In the genomic region with DNA sequence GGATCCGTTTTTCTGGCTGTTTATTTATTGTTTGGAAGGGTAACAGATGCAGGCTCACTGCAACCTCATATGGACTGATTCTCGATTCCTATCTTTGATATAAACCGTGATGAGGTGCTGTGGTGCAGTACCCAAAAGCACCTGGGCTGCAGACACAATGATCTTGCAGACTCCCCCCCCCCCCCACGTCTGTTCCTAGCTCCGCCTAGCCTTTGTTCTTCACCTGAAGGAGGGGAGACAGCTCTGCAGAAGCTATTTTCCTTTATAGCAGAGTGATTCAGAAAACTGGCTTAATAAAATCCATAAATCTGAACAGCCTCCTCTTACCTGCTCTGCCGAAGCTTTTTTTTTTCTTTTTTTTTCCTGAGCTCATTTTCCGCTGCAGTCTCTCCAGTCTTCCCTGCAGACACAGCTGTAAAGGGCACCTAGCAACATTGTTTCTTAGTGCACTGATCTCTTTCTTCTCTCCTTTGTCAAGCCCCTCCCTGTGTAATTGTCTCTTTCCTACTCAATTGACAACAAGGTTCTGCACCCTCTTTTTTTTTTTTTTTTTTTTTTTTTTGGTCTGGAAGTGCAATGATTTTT, we compare ENCODE assay signal across 13 mouse cellular contexts. TPM values are rescaled to one million over a fixed set of nuclear protein-coding genes. Genes with fewer than 3 reads are reported as not detected.
DNase-seq lines count a peak whose midpoint lies in the region; ATAC-seq lines count a peak whose summit lies in the region.
"Had no signal": no experiment of that assay in that cellular context is flagged by ENCODE, and none has a peak within 500 bp of the region (broad histone marks: within the 10 kb centered on the region; RNA-seq: fewer than 3 reads in every experiment).

No protein-coding gene starts in this region.

- no peaks in the 10 kb centered on the region for H3K27me3 ChIP-seq in kidney, embryonic 16.5 days (ENCODE audit: insufficient read depth, low read length)
- H3K27me3 ChIP-seq in embryonic facial prominence, embryonic 11.5 days (ENCODE audit: control insufficient read depth, insufficient read depth, low read length) = no peaks in the 10 kb centered on the region
- no peaks in the 10 kb centered on the region for H3K27me3 ChIP-seq in hindbrain, embryonic 15.5 days
- H3K27me3 ChIP-seq in midbrain, embryonic 16.5 days (ENCODE audit: control insufficient read depth, insufficient read depth, low read depth, low read length) = no peaks in the 10 kb centered on the region
- H3K27me3 ChIP-seq: embryonic facial prominence, embryonic 15.5 days; liver, embryonic 15.5 days; stomach, embryonic 15.5 days had no signal

- H3K4me2 ChIP-seq in kidney, embryonic 16.5 days (replicated peaks; ENCODE audit: low read depth, low read length) = peak overlapping the region; percentile 16; the same call in 1 of the 2 replicates
- no peak overlapping the region for H3K4me2 ChIP-seq in embryonic facial prominence, embryonic 11.5 days (ENCODE audit: low read depth, low read length)
- H3K4me2 ChIP-seq in hindbrain, embryonic 15.5 days = peak overlapping the region; percentile 44
- H3K4me2 ChIP-seq in midbrain, embryonic 16.5 days (ENCODE audit: low read length) = peak overlapping the region; percentile 45
- H3K4me2 ChIP-seq: embryonic facial prominence, embryonic 15.5 days; liver, embryonic 15.5 days; stomach, embryonic 15.5 days had no signal

- H3K4me1 ChIP-seq in kidney, embryonic 16.5 days (ENCODE audit: insufficient read depth, low read length) = peaks cover 33% of the 10 kb centered on the region
- no peaks in the 10 kb centered on the region for H3K4me1 ChIP-seq in embryonic facial prominence, embryonic 11.5 days (ENCODE audit: control insufficient read depth, insufficient read depth, low read length)
- peaks cover 43% of the 10 kb centered on the region for H3K4me1 ChIP-seq in hindbrain, embryonic 15.5 days (replicated peaks)
- H3K4me1 ChIP-seq in midbrain, embryonic 16.5 days (ENCODE audit: control insufficient read depth, insufficient read depth, low read length) = peaks cover 22% of the 10 kb centered on the region
- H3K4me1 ChIP-seq: liver, embryonic 15.5 days had no signal

- no peak overlapping the region for H3K4me3 ChIP-seq in kidney, embryonic 16.5 days (ENCODE audit: low read length)
- H3K4me3 ChIP-seq in embryonic facial prominence, embryonic 11.5 days (ENCODE audit: low read depth, low read length) = no peak overlapping the region
- H3K4me3 ChIP-seq in hindbrain, embryonic 15.5 days = 0 out of 2 replicates have a peak overlapping the region, but pooled peaks have one; percentile 9
- no peak overlapping the region for H3K4me3 ChIP-seq in midbrain, embryonic 16.5 days (ENCODE audit: low read depth, low read length)
- H3K4me3 ChIP-seq: embryonic facial prominence, embryonic 15.5 days; liver, embryonic 15.5 days; stomach, embryonic 15.5 days had no signal

- no peak overlapping the region for H3K27ac ChIP-seq in kidney, embryonic 16.5 days (ENCODE audit: low read length)
- H3K27ac ChIP-seq in embryonic facial prominence, embryonic 11.5 days (replicated peaks; ENCODE audit: low read depth, low read length) = peak overlapping the region; percentile 30; the same call in 1 of the 2 replicates
- peak overlapping the region; percentile 93 for H3K27ac ChIP-seq in hindbrain, embryonic 15.5 days (replicated peaks)
- H3K27ac ChIP-seq in midbrain, embryonic 16.5 days (ENCODE audit: low read length) = peak overlapping the region; percentile 92
- H3K27ac ChIP-seq: embryonic facial prominence, embryonic 15.5 days; liver, embryonic 15.5 days; stomach, embryonic 15.5 days had no signal

- H3K9ac ChIP-seq in kidney, embryonic 16.5 days (replicated peaks; ENCODE audit: low read length) = no peak overlapping the region
- H3K9ac ChIP-seq in embryonic facial prominence, embryonic 11.5 days (replicated peaks; ENCODE audit: low read length) = no peak overlapping the region
- H3K9ac ChIP-seq in hindbrain, embryonic 15.5 days = peak overlapping the region; percentile 47
- H3K9ac ChIP-seq in midbrain, embryonic 16.5 days (ENCODE audit: low read depth, low read length) = peak overlapping the region; percentile 59
- H3K9ac ChIP-seq: embryonic facial prominence, embryonic 15.5 days; liver, embryonic 15.5 days; stomach, embryonic 15.5 days had no signal

- 26% methylated on average over 7 of the region's 7 CpGs for WGBS in kidney, embryonic 16.5 days
- 32% methylated on average over 7 of the region's 7 CpGs for WGBS in embryonic facial prominence, embryonic 11.5 days
- WGBS in hindbrain, embryonic 15.5 days = 22% methylated on average over 7 of the region's 7 CpGs
- 16% methylated on average over 7 of the region's 7 CpGs for WGBS in midbrain, embryonic 16.5 days

- DNase-seq in kidney, postnatal 4 days = no peak
- DNase-seq in embryonic facial prominence, embryonic 11.5 days (ENCODE audit: low spot score) = no peak
- no peak for DNase-seq in B cell, adult 2 months
- no peak for DNase-seq in heart, postnatal 4 days
- DNase-seq: gastrocnemius, postnatal 14 days had no signal

- ATAC-seq in kidney, embryonic 16.5 days (ENCODE audit: low FRiP score, low TSS enrichment) = no peak
- ATAC-seq in embryonic facial prominence, embryonic 11.5 days (replicated peaks; ENCODE audit: insufficient number of reproducible peaks, low FRiP score, low TSS enrichment, low read depth) = no peak
- ATAC-seq in hindbrain, embryonic 15.5 days (ENCODE audit: low FRiP score, low read depth) = peak; percentile 80
- peak; percentile 69 for ATAC-seq in midbrain, embryonic 16.5 days
- no peak for ATAC-seq in granulocyte monocyte progenitor cell, adult 5-6 weeks (replicated peaks; ENCODE audit: poor library complexity, severe bottlenecking)

- no peaks in the 10 kb centered on the region for H3K36me3 ChIP-seq in kidney, embryonic 16.5 days (ENCODE audit: insufficient read depth, low read length)
- H3K36me3 ChIP-seq in embryonic facial prominence, embryonic 11.5 days (replicated peaks; ENCODE audit: control insufficient read depth, insufficient read depth, low read depth, low read length) = no peaks in the 10 kb centered on the region
- no peaks in the 10 kb centered on the region for H3K36me3 ChIP-seq in hindbrain, embryonic 15.5 days
- H3K36me3 ChIP-seq in midbrain, embryonic 16.5 days (ENCODE audit: control insufficient read depth, insufficient read depth, low read length) = no peaks in the 10 kb centered on the region
- H3K36me3 ChIP-seq: embryonic facial prominence, embryonic 15.5 days; liver, embryonic 15.5 days; stomach, embryonic 15.5 days had no signal

- H3K9me3 ChIP-seq in kidney, embryonic 16.5 days (ENCODE audit: low read length) = no peaks in the 10 kb centered on the region
- H3K9me3 ChIP-seq in embryonic facial prominence, embryonic 11.5 days (replicated peaks; ENCODE audit: control insufficient read depth, low read length) = no peaks in the 10 kb centered on the region
- no peaks in the 10 kb centered on the region for H3K9me3 ChIP-seq in hindbrain, embryonic 15.5 days
- H3K9me3 ChIP-seq in midbrain, embryonic 16.5 days (replicated peaks; ENCODE audit: control insufficient read depth, low read length, poor library complexity, severe bottlenecking) = no peaks in the 10 kb centered on the region
- H3K9me3 ChIP-seq: embryonic facial prominence, embryonic 15.5 days; liver, embryonic 15.5 days; stomach, embryonic 15.5 days had no signal

RNA-seq across cellular contexts. Expression of a gene that starts 7.1 kb away (rescaled TPM):
- 9.6 and 10.5 TPM in 2 replicates for polyA plus RNA-seq in kidney, embryonic 16.5 days (2015; fragmentation: Nextera tagmentation; extraction: Ambion mirVana)
- 11.7 and 13.8 TPM in 2 replicates for polyA plus RNA-seq in embryonic facial prominence, embryonic 11.5 days (2014; fragmentation: Nextera tagmentation; extraction: Ambion mirVana)
- 7.3 and 8.0 TPM in 2 replicates for polyA plus RNA-seq in hindbrain, embryonic 15.5 days (2015; fragmentation: Nextera tagmentation; extraction: Ambion mirVana)
- polyA plus RNA-seq in midbrain, embryonic 16.5 days (2015; fragmentation: Nextera tagmentation; extraction: Ambion mirVana) = 8.8 and 10.2 TPM in 2 replicates
- 0.73 and 0.98 TPM in 2 replicates for total RNA-seq in granulocyte monocyte progenitor cell, adult 5-6 weeks (2014; fragmentation: Nextera tagmentation)
- total RNA-seq in granulocyte monocyte progenitor cell, adult 5-6 weeks (2017) = 4.1 and 4.5 TPM in 2 replicates
- 1 to 10 TPM; 3.4 to 3.6 TPM for total RNA-seq in heart, postnatal 4 days (2021)

RNA-seq across cellular contexts. Expression of a gene that starts 10.9 kb away (rescaled TPM):
- 0.53 and 0.64 TPM in 2 replicates for polyA plus RNA-seq in kidney, embryonic 16.5 days (2015; fragmentation: Nextera tagmentation; extraction: Ambion mirVana)
- polyA plus RNA-seq in embryonic facial prominence, embryonic 11.5 days (2014; fragmentation: Nextera tagmentation; extraction: Ambion mirVana) = 0.31 and 0.70 TPM in 2 replicates
- polyA plus RNA-seq in hindbrain, embryonic 15.5 days (2015; fragmentation: Nextera tagmentation; extraction: Ambion mirVana) = 0.77 and 0.85 TPM in 2 replicates
- polyA plus RNA-seq in midbrain, embryonic 16.5 days (2015; fragmentation: Nextera tagmentation; extraction: Ambion mirVana) = 0.78 and 1.2 TPM in 2 replicates
- total RNA-seq in granulocyte monocyte progenitor cell, adult 5-6 weeks (2014; fragmentation: Nextera tagmentation) = not detected in 2 replicates
- 0.30 TPM in 1 of 2 replicates, not detected in the other for total RNA-seq in granulocyte monocyte progenitor cell, adult 5-6 weeks (2017)
- total RNA-seq in heart, postnatal 4 days (2021) = 1 to 10 TPM in 1 of 2 experiments, under 1 TPM in 1; 0.88 to 1.7 TPM
- total RNA-seq: megakaryocyte-erythroid progenitor cell, adult 5-6 weeks had no signal

RNA-seq across cellular contexts. Expression of a gene that starts 50.5 kb away (rescaled TPM):
- 14.0 and 14.4 TPM in 2 replicates for polyA plus RNA-seq in kidney, embryonic 16.5 days (2015; fragmentation: Nextera tagmentation; extraction: Ambion mirVana)
- 8.0 and 9.0 TPM in 2 replicates for polyA plus RNA-seq in embryonic facial prominence, embryonic 11.5 days (2014; fragmentation: Nextera tagmentation; extraction: Ambion mirVana)
- polyA plus RNA-seq in hindbrain, embryonic 15.5 days (2015; fragmentation: Nextera tagmentation; extraction: Ambion mirVana) = 17.5 and 21.8 TPM in 2 replicates
- 21.4 and 22.7 TPM in 2 replicates for polyA plus RNA-seq in midbrain, embryonic 16.5 days (2015; fragmentation: Nextera tagmentation; extraction: Ambion mirVana)
- total RNA-seq in granulocyte monocyte progenitor cell, adult 5-6 weeks (2014; fragmentation: Nextera tagmentation) = 1.1 and 1.4 TPM in 2 replicates
- 1.8 and 3.1 TPM in 2 replicates for total RNA-seq in granulocyte monocyte progenitor cell, adult 5-6 weeks (2017)
- total RNA-seq in heart, postnatal 4 days (2021) = 1 to 10 TPM; 8.0 to 8.6 TPM

Comparison
In these comparisons a context has a peak if more than half of its experiments do, and no peak if none do; other contexts are left out.
1. ATAC-seq: peak in hindbrain, embryonic 15.5 days (single experiment) and midbrain, embryonic 16.5 days (single experiment); none in kidney, embryonic 16.5 days (single experiment), embryonic facial prominence, embryonic 11.5 days (single experiment) and granulocyte monocyte progenitor cell, adult 5-6 weeks (single experiment).
2. H3K9ac ChIP-seq: peak in hindbrain, embryonic 15.5 days (single experiment) and midbrain, embryonic 16.5 days (single experiment); none in kidney, embryonic 16.5 days (single experiment) and embryonic facial prominence, embryonic 11.5 days (single experiment).